Mouse (Mus musculus) MEL (cell line): Measurements from ENCODE around the gene Nfkbie. TPM values are rescaled to one million over a fixed set of nuclear protein-coding genes. Genes with fewer than 3 reads are reported as not detected.

Source experiments
- DNase-seq: peaks from one replicate; pipeline ENCODE4 v3.0.0; 2011; ENCODE audit warnings: low read depth, low spot score
- H3K27ac ChIP-seq: 2 replicates; pipeline ENCODE4 v1.5.1; 2012; ENCODE audit warnings: low read depth, mild to moderate bottlenecking, control low read depth, low read length, moderate library complexity; ENCODE audit not compliant: control insufficient read depth
- H3K27me3 ChIP-seq, 2 experiments: fragments of 150-350 bp in 1 of 2; sonication (generic) in 1 of 2; 2 replicates each; pipeline ENCODE4 v1.6.1; 2012; ENCODE audit warnings: low read length in 2 of 2, mild to moderate bottlenecking in 2 of 2, improper control_type of control experiment in 1 of 2, moderate library complexity in 1 of 2; ENCODE audit not compliant: insufficient read depth in 2 of 2, control insufficient read depth in 1 of 2
- H3K36me3 ChIP-seq, 2 experiments: 2 replicates each; pipeline ENCODE4 v1.6.1; 2012 to 2014; ENCODE audit warnings: low read length in 2 of 2, improper control_type of control experiment in 1 of 2, inconsistent platforms in 1 of 2, mild to moderate bottlenecking in 1 of 2; ENCODE audit not compliant: insufficient read depth in 2 of 2, control insufficient read depth in 1 of 2
- H3K4me1 ChIP-seq, 2 experiments: fragments of 150-350 bp in 1 of 2; sonication (generic) in 1 of 2; 2 replicates each; pipeline ENCODE4 v1.6.1; 2012; ENCODE audit warnings: low read length in 2 of 2, improper control_type of control experiment in 1 of 2, mild to moderate bottlenecking in 1 of 2; ENCODE audit not compliant: insufficient read depth in 2 of 2, control insufficient read depth in 1 of 2
- H3K4me3 ChIP-seq, 2 experiments: fragments of 150-350 bp in 1 of 2; sonication (generic) in 1 of 2; 2 replicates each; pipeline ENCODE4 v1.5.1; 2012; ENCODE audit warnings: low read depth in 2 of 2, low read length in 2 of 2, mild to moderate bottlenecking in 2 of 2, moderate library complexity in 2 of 2, control low read depth in 1 of 2, improper control_type of control experiment in 1 of 2; ENCODE audit not compliant: control insufficient read depth in 1 of 2, insufficient read depth in 1 of 2
- H3K79me2 ChIP-seq: 2 replicates; pipeline ENCODE4 v1.6.1; 2012; ENCODE audit warnings: mild to moderate bottlenecking, low read length, moderate library complexity; ENCODE audit not compliant: control insufficient read depth, poor library complexity, insufficient read depth
- H3K9ac ChIP-seq: 2 replicates; pipeline ENCODE4 v1.6.1; 2012; ENCODE audit warnings: low read depth, mild to moderate bottlenecking, control low read depth, low read length, moderate library complexity; ENCODE audit not compliant: control insufficient read depth, poor library complexity, severe bottlenecking
- H3K9me3 ChIP-seq: fragments of 150-350 bp; sonication (generic); replicated peaks from 2 replicates; pipeline ENCODE4 v1.6.1; 2012; ENCODE audit warnings: mild to moderate bottlenecking, low read length, improper control_type of control experiment, moderate library complexity; ENCODE audit not compliant: insufficient read depth
- BHLHE40 ChIP-seq: IDR thresholded peaks from 2 replicates; pipeline ENCODE4 v1.6.1; 2012; ENCODE audit warnings: low read depth, mild to moderate bottlenecking, inconsistent platforms, low read length, improper control_type of control experiment, borderline replicate concordance
- CHD1 ChIP-seq: IDR thresholded peaks from 2 replicates; pipeline ENCODE4 v1.6.1; 2012; ENCODE audit warnings: low read depth, mild to moderate bottlenecking, inconsistent platforms, low read length, improper control_type of control experiment
- CTCF ChIP-seq, 3 experiments: IDR thresholded peaks in 2 of 3; conservative IDR thresholded peaks in 1 of 3; 2 replicates each; pipeline ENCODE4 v1.5.1; 2011 to 2012; ENCODE audit warnings: low read length in 3 of 3, low read depth in 2 of 3, mild to moderate bottlenecking in 2 of 3, improper control_type of control experiment in 1 of 3, inconsistent platforms in 1 of 3, mixed read lengths in 1 of 3, moderate library complexity in 1 of 3; ENCODE audit not compliant: control insufficient read depth in 1 of 3, insufficient read depth in 1 of 3, poor library complexity in 1 of 3, severe bottlenecking in 1 of 3
- ELF1 ChIP-seq: IDR thresholded peaks from 2 replicates; pipeline ENCODE4 v1.6.1; 2014; ENCODE audit warnings: low read depth, mild to moderate bottlenecking, inconsistent platforms, low read length, improper control_type of control experiment, moderate library complexity
- ETS1 ChIP-seq: IDR thresholded peaks from 2 replicates; pipeline ENCODE4 v1.6.1; 2012; ENCODE audit warnings: low read depth, mild to moderate bottlenecking, inconsistent platforms, low read length, improper control_type of control experiment, moderate library complexity
- MAX ChIP-seq: IDR thresholded peaks from 2 replicates; pipeline ENCODE4 v1.6.1; 2011; ENCODE audit warnings: low read length, improper control_type of control experiment
- MXI1 ChIP-seq: IDR thresholded peaks from 2 replicates; pipeline ENCODE4 v1.6.1; 2011; ENCODE audit warnings: mild to moderate bottlenecking, low read depth, low read length, improper control_type of control experiment
- MYC ChIP-seq: IDR thresholded peaks from 2 replicates; pipeline ENCODE4 v1.6.1; 2011; ENCODE audit warnings: low read depth, mild to moderate bottlenecking, low read length, improper control_type of control experiment, moderate library complexity
- NELFE ChIP-seq: IDR thresholded peaks from 2 replicates; pipeline ENCODE4 v1.6.1; 2011; ENCODE audit warnings: low read depth, low read length, improper control_type of control experiment
- POLR2A ChIP-seq, 2 experiments: IDR thresholded peaks; 2 replicates each; pipeline ENCODE4 v1.6.1; 2011 to 2012; ENCODE audit warnings: low read length in 2 of 2, mild to moderate bottlenecking in 2 of 2, control low read depth in 1 of 2, improper control_type of control experiment in 1 of 2, low read depth in 1 of 2, moderate library complexity in 1 of 2; ENCODE audit not compliant: control insufficient read depth in 1 of 2, insufficient read depth in 1 of 2, poor library complexity in 1 of 2
- POLR2AphosphoS2 ChIP-seq: IDR thresholded peaks from 2 replicates; pipeline ENCODE4 v1.6.1; 2011; ENCODE audit warnings: low read length, improper control_type of control experiment
- RCOR1 ChIP-seq: IDR thresholded peaks from 2 replicates; pipeline ENCODE4 v1.6.1; 2012; ENCODE audit warnings: low read depth, mild to moderate bottlenecking, inconsistent platforms, low read length, improper control_type of control experiment
- SIN3A ChIP-seq: IDR thresholded peaks from 2 replicates; pipeline ENCODE4 v1.6.1; 2012; ENCODE audit warnings: low read length, improper control_type of control experiment, inconsistent platforms
- TAL1 ChIP-seq: IDR thresholded peaks from 2 replicates; pipeline ENCODE4 v1.6.1; 2012; ENCODE audit warnings: mild to moderate bottlenecking, inconsistent platforms, low read length, moderate library complexity, mixed read lengths
- TBP ChIP-seq: IDR thresholded peaks from 2 replicates; pipeline ENCODE4 v1.8.0; 2011; ENCODE audit warnings: low read depth, low read length, improper control_type of control experiment
- USF1 ChIP-seq: IDR thresholded peaks from 2 replicates; pipeline ENCODE4 v1.6.1; 2014; ENCODE audit warnings: low read depth, mild to moderate bottlenecking, inconsistent platforms, low read length, improper control_type of control experiment, moderate library complexity
- ZC3H11A ChIP-seq: IDR thresholded peaks from 2 replicates; pipeline ENCODE4 v1.6.1; 2012; ENCODE audit warnings: low read depth, mild to moderate bottlenecking, inconsistent platforms, low read length, improper control_type of control experiment
- ZMIZ1 ChIP-seq: IDR thresholded peaks from 2 replicates; pipeline ENCODE4 v1.6.1; 2012; ENCODE audit warnings: low read depth, mild to moderate bottlenecking, inconsistent platforms, low read length, improper control_type of control experiment, moderate library complexity
- polyA plus RNA-seq, 2 experiments: library from polyadenylated mRNA; stranded (reverse) in 1 of 2; unstranded in 1 of 2; fragments of >175 nt in 1 of 2; fragments of >200 nt in 1 of 2; gene quantifications; 2 replicates each; pipeline versions ENCODE4 v1.2.1 to v1.2.4; 2012; ENCODE audit warnings: low replicate concordance in 2 of 2, low read depth in 1 of 2; ENCODE audit not compliant: insufficient read length in 2 of 2, insufficient read depth in 1 of 2, missing spikeins in 1 of 2
- total RNA-seq: library from RNA; depleted of rRNA; stranded (reverse); fragments of 300-350 nt; gene quantifications from 2 replicates; pipeline ENCODE4 v1.2.3, GENCODE M21; 2012

Gene Nfkbie
- total and polyA plus RNA-seq, 3 experiments = 2.7 to 5.7 TPM; not detected in 1

DNA sequence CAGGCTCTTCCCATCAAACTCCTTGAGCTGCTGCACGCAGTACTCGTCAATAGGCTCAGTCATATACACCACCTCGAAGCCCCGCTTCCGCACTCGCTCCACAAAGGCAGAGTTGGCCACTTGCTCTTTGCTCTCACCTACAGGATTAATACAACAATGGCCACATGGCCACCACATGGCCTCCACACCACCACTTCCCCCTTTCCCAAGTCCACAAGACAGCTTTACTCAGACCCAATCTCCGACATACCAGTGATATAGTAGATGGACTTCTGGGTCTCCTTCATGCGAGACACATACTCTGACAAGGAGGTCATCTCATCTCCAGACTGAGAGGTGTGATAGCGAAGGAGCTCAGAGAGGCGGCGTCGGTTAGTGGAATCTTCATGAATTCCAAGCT, 13.5 kb downstream of the Nfkbie start:
- no peaks in the 10 kb centered on the region for H3K9me3 ChIP-seq
- peaks cover 25 to 28% of the 10 kb centered on the region in 2 experiments for H3K36me3 ChIP-seq
- no peaks in the 10 kb centered on the region for H3K27me3 ChIP-seq
- peaks cover 51% of the 10 kb centered on the region for H3K79me2 ChIP-seq
- H3K9ac ChIP-seq = no peak overlapping the region
- TF ChIP-seq MYC (peak; percentile 73; the same call in 1 of the 2 replicates), ETS1 (no peak), POLR2A (IDR thresholded peaks at IDR 0.05; ENCODE audit: control insufficient read depth in 1 of 2, insufficient read depth in 1 of 2, low read depth in 1 of 2, low read length in 2 of 2, poor library complexity in 1 of 2) (peak in 1 of 2 experiments; percentile 5; a peak in 1 of 4 replicates)
- no peak for DNase-seq
- peaks cover 0 to 29% of the 10 kb centered on the region in 2 experiments; a peak in 2 of 4 replicates for H3K4me1 ChIP-seq
- H3K4me3 ChIP-seq = no peak overlapping the region
- H3K27ac ChIP-seq = no peak overlapping the region

DNA sequence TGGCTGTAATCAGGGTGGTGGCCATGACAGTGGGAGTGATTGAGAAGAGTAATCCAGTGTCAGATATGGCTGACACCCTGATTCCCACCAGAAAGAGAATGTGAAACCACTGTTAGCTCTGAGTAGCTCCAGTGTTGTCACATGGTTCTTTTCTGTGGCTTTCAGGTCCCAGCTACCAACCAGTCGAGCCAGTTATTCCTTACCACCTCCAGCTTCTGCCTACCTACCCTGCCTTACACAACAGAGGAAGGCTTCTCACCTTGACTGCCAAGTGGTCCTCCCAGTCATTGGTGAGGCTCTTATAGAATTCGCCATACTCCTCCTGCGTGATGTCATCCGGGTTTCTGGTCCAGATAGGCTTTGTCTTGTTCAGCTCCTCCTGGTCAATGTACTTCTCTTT, 14.5 kb downstream of the Nfkbie start:
- TF ChIP-seq ZMIZ1 = 0 out of 2 replicates have a peak, but pooled peaks have one; percentile 40
- no peak for TF ChIP-seq ZC3H11A
- TF ChIP-seq USF1 = no peak
- no peak for TF ChIP-seq ETS1
- TF ChIP-seq RCOR1 = no peak
- Histone ChIP-seq H3K4me1 (peaks cover 0 to 30% of the 10 kb centered on the region in 2 experiments; a peak in 2 of 4 replicates), H3K36me3 (peaks cover 25 to 30% of the 10 kb centered on the region in 2 experiments), H3K27ac (no peak overlapping the region; the same call in 1 of the 2 replicates), H3K9me3 (no peaks in the 10 kb centered on the region), H3K9ac (no peak overlapping the region), H3K4me3 (no peak overlapping the region), H3K79me2 (peaks cover 42% of the 10 kb centered on the region), H3K27me3 (no peaks in the 10 kb centered on the region)
- DNase-seq = no peak

DNA sequence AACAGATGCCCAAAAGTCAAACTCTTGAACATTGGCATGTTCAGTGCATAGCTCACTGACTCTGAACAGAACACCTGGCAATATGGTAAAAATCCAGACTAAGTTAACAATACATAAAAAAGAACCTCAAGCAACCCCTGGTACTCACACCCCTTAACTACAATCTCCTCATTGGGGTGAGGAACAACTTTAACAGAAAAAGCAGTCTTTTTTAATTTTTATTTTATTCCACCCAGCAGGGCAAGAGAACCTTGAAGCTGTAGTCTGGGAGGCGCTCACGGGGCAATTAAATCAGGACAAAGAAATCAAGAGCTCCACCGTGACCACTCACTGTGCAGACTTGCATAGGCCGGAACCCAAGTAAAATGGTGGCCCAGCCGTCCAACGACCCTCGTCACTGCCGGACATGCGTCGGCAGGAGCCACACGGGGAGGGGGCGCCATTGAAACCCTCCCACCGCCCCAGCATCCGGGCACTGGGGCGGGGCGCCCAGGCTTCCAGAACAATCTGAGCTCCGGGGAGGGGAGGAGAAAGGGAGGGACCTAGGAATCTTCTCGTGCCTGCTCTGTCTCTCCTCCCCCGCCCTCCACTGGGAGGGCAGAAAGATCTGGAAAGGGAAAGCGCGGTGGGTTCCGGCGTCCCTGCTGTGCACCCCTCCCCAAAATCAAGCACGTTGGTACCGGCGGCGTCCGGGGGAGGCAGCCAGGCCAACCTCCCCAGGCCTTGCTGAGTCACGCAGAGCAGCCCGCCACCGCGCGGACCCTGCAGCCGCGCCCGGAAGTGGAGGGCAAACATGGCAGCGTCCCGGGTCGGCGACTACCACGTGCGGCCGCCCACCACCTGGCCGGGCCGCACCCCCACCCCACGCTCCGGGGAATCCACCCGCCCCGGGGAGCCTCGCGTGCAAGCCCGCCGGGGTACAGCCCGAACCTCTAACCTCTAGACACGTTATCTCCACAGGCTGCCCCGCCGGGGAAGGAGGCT, 16.9 kb downstream of the Nfkbie start:
- peaks cover 0 to 27% of the 10 kb centered on the region in 2 experiments; a peak in 2 of 4 replicates for H3K4me1 ChIP-seq

More for the DNA sequence above, 16.9 kb downstream of the Nfkbie start:
- peak overlapping the region; percentile 97 for H3K9ac ChIP-seq
- peak; percentile 67; the same call in 1 of the 2 replicates for TF ChIP-seq CHD1
- TF ChIP-seq CTCF (IDR thresholded peaks at IDR 0.05 in 2 of 3, conservative IDR thresholded peaks at IDR 0.05 in 1 of 3; ENCODE audit: control insufficient read depth in 1 of 3, insufficient read depth in 1 of 3, low read depth in 2 of 3, low read length in 3 of 3, poor library complexity in 1 of 3, severe bottlenecking in 1 of 3) = peak in 1 of 3 experiments; percentile 7; a peak in 3 of 6 replicates
- TF ChIP-seq NELFE = peak; percentile 3; the same call in 1 of the 2 replicates
- TF ChIP-seq MXI1 = peak; percentile 82
- TF ChIP-seq ELF1 = peak; percentile 26; the same call in 1 of the 2 replicates
- TF ChIP-seq MAX = peak; percentile 51; the same call in 1 of the 2 replicates
- TF ChIP-seq TBP = no peak
- TF ChIP-seq POLR2AphosphoS2 = peak; percentile 55
- TF ChIP-seq USF1 = no peak
- no peak; the same call in none of the 2 replicates for TF ChIP-seq SIN3A
- no peak for TF ChIP-seq BHLHE40
- no peak for TF ChIP-seq TAL1
- TF ChIP-seq, all 39 proteins: peak for 7
- Histone ChIP-seq H3K79me2 (peaks cover 38% of the 10 kb centered on the region), H3K9me3 (no peaks in the 10 kb centered on the region), H3K36me3 (peaks cover 23 to 25% of the 10 kb centered on the region in 2 experiments), H3K4me3 (peak overlapping the region; percentile 65 to 88), H3K27ac (peak overlapping the region; percentile 80), H3K27me3 (no peaks in the 10 kb centered on the region)
- DNase-seq = peak; percentile 79
